Mouse (Mus musculus) stomach, embryonic 15.5 days (tissue): Measurements from ENCODE around the gene Gm21958. TPM values are rescaled to one million over a fixed set of nuclear protein-coding genes. Genes with fewer than 3 reads are reported as not detected.
A peak's percentile ranks its signal among the peaks of the same experiment; 100 is the strongest.

ENCODE experiments used
- ATAC-seq: fragments of 200-750 bp; cut with Nextera tagmentation; 2 replicates; pipeline ENCODE4 v1.8.0; 2017; ENCODE audit warnings: low read depth, moderate number of reproducible peaks, moderate TSS enrichment; ENCODE audit not compliant: insufficient read depth, low FRiP score
- H3K27ac ChIP-seq: fragments of 300-500 bp; sonication (generic); 2 replicates; pipeline ENCODE4 v1.5.1; 2015; ENCODE audit warnings: mild to moderate bottlenecking, inconsistent platforms
- H3K27me3 ChIP-seq: fragments of 300-500 bp; sonication (generic); replicated peaks from 2 replicates; pipeline ENCODE4 v1.6.1; 2015; ENCODE audit warnings: inconsistent platforms
- H3K36me3 ChIP-seq: fragments of 300-500 bp; sonication (generic); 2 replicates; pipeline ENCODE4 v1.6.1; 2015; ENCODE audit warnings: inconsistent platforms
- H3K4me1 ChIP-seq: fragments of 300-500 bp; sonication (generic); 2 replicates; pipeline ENCODE4 v1.6.1; 2015; ENCODE audit warnings: inconsistent platforms
- H3K4me2 ChIP-seq: fragments of 300-500 bp; sonication (generic); 2 replicates; pipeline ENCODE4 v1.6.1; 2015; ENCODE audit warnings: mild to moderate bottlenecking, inconsistent platforms
- H3K4me3 ChIP-seq: fragments of 300-500 bp; sonication (generic); replicated peaks from 2 replicates; pipeline ENCODE4 v1.5.1; 2015; ENCODE audit warnings: inconsistent platforms
- H3K9ac ChIP-seq: fragments of 300-500 bp; sonication (generic); 2 replicates; pipeline ENCODE4 v1.6.1; 2015; ENCODE audit warnings: inconsistent platforms
- H3K9me3 ChIP-seq: fragments of 300-500 bp; sonication (generic); 2 replicates; pipeline ENCODE4 v1.6.1; 2016; ENCODE audit warnings: inconsistent platforms
- WGBS: fragments of 180-500 bp; shearing (Covaris S2); methylation state at CpG from one replicate; pipeline ENCODE4 v1.1.7; 2015; 5-methylcytosine and 5-hydroxymethylcytosine counted together
- polyA plus RNA-seq: library from polyadenylated mRNA; unstranded; fragments of >200 nt; fragmentation: Nextera tagmentation; extraction: Ambion mirVana; gene quantifications from 2 replicates; pipeline ENCODE4 v1.2.1, GENCODE M21; 2015

The Gm21958 gene
- 0.79 TPM in 1 of 2 replicates, not detected in the other for polyA plus RNA-seq

DNA sequence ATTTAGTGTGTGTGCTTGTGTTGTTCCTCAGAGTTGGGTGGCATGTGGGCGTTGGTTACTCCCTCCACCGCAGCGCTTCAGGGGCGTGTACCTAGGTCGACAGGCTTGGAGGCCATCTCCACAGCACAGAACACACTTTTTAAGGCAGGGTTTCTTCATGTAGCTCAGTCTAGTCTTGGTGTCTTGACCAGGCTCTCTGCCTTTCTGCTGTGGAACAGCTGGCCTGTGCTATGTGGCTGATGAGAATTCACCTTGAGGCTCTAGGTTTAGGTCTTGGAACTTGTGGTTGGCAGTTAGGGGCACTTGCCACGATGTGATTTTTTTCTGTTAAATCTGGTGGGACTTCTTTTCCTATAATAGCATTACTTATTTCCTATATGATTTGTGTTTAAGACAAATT is at the start of gene Gm21958:
Gene Gm21958 (minus strand): TSS at position 101 of the 400 bp plus-strand sequence.
- H3K9ac ChIP-seq, result no peak within 1 kb of the TSS
- H3K36me3 ChIP-seq, result peaks cover 50% of the 10 kb centered on the region
- no peak for ATAC-seq
- 93% methylated on average over 6 of the region's 6 CpGs for WGBS
- no peak within 1 kb of the TSS for H3K4me3 ChIP-seq
- no peaks in the 10 kb centered on the region for H3K27me3 ChIP-seq
- no peak within 1 kb of the TSS for H3K4me2 ChIP-seq
- H3K27ac ChIP-seq, result no peak within 1 kb of the TSS
- no peaks in the 10 kb centered on the region for H3K4me1 ChIP-seq
- no peaks in the 10 kb centered on the region for H3K9me3 ChIP-seq

GRCm38 (mm10) chr3:54761258-54761657 is 47.1 kb upstream of the Gm21958 start:
- Histone ChIP-seq H3K27me3 (no peaks in the 10 kb centered on the region), H3K27ac (no peak overlapping the region), H3K4me2 (no peak overlapping the region), H3K9ac (no peak overlapping the region), H3K36me3 (no peaks in the 10 kb centered on the region), H3K4me1 (peaks cover 6% of the 10 kb centered on the region; the same call in 1 of the 2 replicates), H3K4me3 (no peak overlapping the region), H3K9me3 (no peaks in the 10 kb centered on the region)
- 72% methylated on average over 1 of the region's 1 CpGs for WGBS
- no peak for ATAC-seq

- no peaks in the 10 kb centered on the region for H3K9me3 ChIP-seq
- no peak overlapping the region for H3K27ac ChIP-seq
- no peak for ATAC-seq
- 52% methylated on average over 15 of the region's 15 CpGs for WGBS
- H3K36me3 ChIP-seq, result no peaks in the 10 kb centered on the region
- H3K9ac ChIP-seq, result no peak overlapping the region
- no peaks in the 10 kb centered on the region for H3K27me3 ChIP-seq
- H3K4me1 ChIP-seq, result peaks cover 6% of the 10 kb centered on the region; the same call in 1 of the 2 replicates
- H3K4me3 ChIP-seq, result no peak overlapping the region
- no peak overlapping the region for H3K4me2 ChIP-seq
These were observed 46.4 kb upstream of the Gm21958 start for GRCm38 (mm10) chr3:54760321-54761115.

- ATAC-seq, result no peak
- Histone ChIP-seq H3K4me2 (no peak overlapping the region), H3K4me3 (no peak overlapping the region), H3K36me3 (no peaks in the 10 kb centered on the region), H3K27ac (no peak overlapping the region), H3K27me3 (no peaks in the 10 kb centered on the region), H3K9me3 (no peaks in the 10 kb centered on the region), H3K9ac (no peak overlapping the region), H3K4me1 (peaks cover 8% of the 10 kb centered on the region; the same call in 1 of the 2 replicates)
- WGBS, result 55% methylated on average over 9 of the region's 9 CpGs
These were observed 45.1 kb upstream of the Gm21958 start for GRCm38 (mm10) chr3:54759211-54759610.

DNA sequence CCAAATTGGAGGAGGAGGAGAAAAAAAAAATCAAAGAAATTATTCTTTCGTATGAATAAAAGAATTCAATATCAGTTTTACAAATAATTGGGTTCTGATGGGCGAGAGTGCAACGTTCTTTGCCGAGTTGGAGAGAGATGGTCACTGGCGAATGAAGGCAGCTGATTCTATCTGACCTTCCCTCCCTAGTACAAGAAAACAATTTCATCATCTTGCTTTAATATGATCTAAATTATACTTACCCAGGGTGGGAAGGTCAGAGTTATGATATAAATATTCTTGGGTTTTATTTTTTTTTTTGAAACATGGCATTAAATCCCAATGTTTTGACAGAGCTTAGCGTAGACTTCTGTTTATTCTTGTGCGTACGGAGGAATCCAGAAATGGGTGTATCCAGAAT is 43.3 kb upstream of the Gm21958 start:
- Histone ChIP-seq H3K4me2 (no peak overlapping the region), H3K9ac (no peak overlapping the region), H3K9me3 (no peaks in the 10 kb centered on the region), H3K27me3 (no peaks in the 10 kb centered on the region), H3K27ac (no peak overlapping the region), H3K4me3 (no peak overlapping the region), H3K4me1 (0 out of 2 replicates have a peak, but pooled peaks cover 3% of the 10 kb centered on the region), H3K36me3 (no peaks in the 10 kb centered on the region)
- no peak for ATAC-seq
- 59% methylated on average over 8 of the region's 8 CpGs for WGBS

DNA sequence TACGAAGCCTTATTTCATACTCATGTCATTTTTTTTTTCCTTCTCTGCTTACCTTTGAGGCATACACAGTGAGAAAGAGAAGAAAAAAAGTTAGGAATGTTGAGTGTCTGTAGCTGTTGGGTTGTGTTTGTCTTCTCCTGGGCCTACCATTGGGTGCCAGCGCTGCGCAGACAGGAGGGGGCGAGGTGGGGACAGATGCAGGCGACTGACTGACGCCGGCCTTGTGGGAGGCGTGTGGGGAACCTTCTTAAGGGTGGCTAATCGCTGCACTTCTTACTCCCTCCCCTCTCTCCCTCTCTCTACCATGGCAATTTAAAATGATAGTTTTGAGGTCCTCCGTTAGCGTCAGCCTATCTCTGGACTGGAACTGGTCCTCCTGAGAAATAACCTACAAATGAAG is 41.9 kb upstream of the Gm21958 start:
- ATAC-seq, result no peak; the same call in 1 of the 2 replicates
- H3K36me3 ChIP-seq, result peaks cover 6% of the 10 kb centered on the region; the same call in 1 of the 2 replicates
- no peaks in the 10 kb centered on the region for H3K27me3 ChIP-seq
- peak overlapping the region; percentile 71; the same call in 1 of the 2 replicates for H3K27ac ChIP-seq
- H3K4me2 ChIP-seq, result peak overlapping the region; percentile 98
- peak overlapping the region; percentile 69 for H3K4me3 ChIP-seq
- 2% methylated on average over 11 of the region's 11 CpGs for WGBS
- peak overlapping the region; percentile 69; the same call in 1 of the 2 replicates for H3K9ac ChIP-seq
- H3K9me3 ChIP-seq, result no peaks in the 10 kb centered on the region
- H3K4me1 ChIP-seq, result 0 out of 2 replicates have a peak, but pooled peaks cover 3% of the 10 kb centered on the region

DNA sequence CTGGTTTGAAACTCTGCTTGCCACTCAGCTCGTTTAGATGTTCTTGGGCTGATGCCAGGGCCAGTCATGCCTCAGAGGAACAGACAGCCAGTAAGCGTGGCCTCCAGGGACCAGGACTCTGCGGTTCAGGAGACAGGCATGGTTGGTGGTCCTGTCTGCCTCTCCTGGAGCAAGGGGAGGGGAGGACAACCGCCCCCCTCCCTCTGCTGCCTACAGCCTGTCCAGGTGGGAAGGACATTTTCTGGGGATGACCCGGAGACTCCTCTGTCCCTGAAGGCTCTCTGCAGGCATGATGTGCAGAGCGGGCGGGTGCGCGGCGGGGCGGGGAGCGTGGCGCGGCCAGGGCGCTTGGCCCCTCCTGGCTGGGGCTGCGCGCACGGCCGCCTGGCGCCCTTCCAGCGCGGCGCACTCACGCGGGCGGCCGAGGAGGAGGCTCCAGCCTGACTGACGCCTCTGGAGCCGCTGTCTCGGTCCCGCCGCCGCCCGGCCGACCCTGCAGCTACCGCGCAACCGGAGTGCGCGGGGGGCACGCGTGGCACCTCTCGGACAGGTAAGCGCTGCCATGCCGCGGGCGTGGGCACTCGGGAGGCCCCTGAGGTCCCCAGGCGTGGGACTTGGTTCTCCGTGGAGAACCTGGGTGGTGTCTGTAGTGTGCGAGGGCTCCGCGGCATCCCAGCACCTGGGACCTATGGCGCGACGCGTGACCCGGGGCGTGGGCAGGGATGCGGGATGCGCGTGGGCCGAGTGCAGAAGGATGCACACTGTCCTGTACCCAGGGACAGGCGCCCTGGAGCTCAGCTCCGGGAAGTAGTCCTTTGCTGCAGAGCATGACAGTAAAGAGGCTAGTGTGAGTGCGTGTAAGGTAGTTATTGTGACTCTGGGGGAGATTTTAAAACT is 41.2 kb upstream of the Gm21958 start, which contains the start of gene Smad9:
Gene Smad9 (plus strand): TSS at position 438 of the 897 bp plus-strand sequence.
- H3K27me3 ChIP-seq, result no peaks in the 10 kb centered on the region
- peak; percentile 82 for ATAC-seq
- H3K9ac ChIP-seq, result peak within 1 kb of the TSS; percentile 69
- H3K4me3 ChIP-seq, result peak within 1 kb of the TSS; percentile 69
- no peaks in the 10 kb centered on the region for H3K9me3 ChIP-seq
- under 1% methylated on average over 63 of the region's 66 CpGs for WGBS
- 0 out of 2 replicates have a peak, but pooled peaks cover 3% of the 10 kb centered on the region for H3K4me1 ChIP-seq
- peaks cover 10% of the 10 kb centered on the region for H3K36me3 ChIP-seq
- H3K4me2 ChIP-seq, result peak within 1 kb of the TSS; percentile 98
- H3K27ac ChIP-seq, result peak within 1 kb of the TSS; percentile 71

DNA sequence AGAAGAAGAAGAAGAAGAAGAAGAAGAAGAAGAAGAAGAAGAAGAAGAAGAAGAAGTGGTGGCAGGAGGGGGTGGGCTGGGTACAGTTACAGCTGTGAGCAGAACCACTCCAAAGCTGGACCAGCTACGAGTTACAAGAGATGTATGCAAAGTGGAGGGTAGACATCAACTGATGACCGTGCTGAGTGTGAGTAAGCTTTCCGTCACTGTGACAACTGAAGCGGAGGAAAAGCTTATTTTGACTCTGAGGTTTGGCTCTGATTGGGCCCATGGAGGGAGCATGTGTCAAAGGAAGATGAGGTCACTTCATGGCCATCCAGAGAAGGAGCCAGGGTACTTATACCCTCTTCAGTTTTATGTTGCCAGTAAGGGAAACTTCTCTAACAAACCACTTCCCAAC is 39.3 kb upstream of the Gm21958 start:
- Histone ChIP-seq H3K9ac (no peak overlapping the region), H3K27me3 (no peaks in the 10 kb centered on the region), H3K4me1 (0 out of 2 replicates have a peak, but pooled peaks cover 3% of the 10 kb centered on the region), H3K36me3 (peaks cover 27% of the 10 kb centered on the region), H3K4me2 (no peak overlapping the region), H3K4me3 (no peak overlapping the region), H3K27ac (no peak overlapping the region), H3K9me3 (no peaks in the 10 kb centered on the region)
- WGBS, result 68% methylated on average over 4 of the region's 4 CpGs
- no peak for ATAC-seq

DNA sequence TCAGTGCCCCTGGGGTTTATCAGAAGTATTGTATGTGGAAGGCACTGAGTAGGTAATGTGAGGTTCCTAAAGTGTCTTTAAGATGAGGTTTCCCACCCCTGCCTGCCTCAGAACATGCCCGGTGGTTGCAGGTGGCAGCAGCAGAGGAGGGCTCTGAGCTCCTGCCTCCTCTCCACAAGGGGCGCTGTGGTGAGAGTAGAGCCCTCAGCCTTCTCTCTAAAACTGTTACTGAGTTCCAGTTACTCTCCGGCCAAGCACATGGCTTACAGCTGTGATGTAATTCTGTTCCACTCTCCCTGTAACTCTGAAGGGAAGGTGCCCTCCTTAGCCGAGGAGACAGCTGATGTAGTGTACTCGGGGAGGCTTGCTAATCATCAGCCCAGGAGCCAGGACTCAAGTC is 31.6 kb upstream of the Gm21958 start:
- ATAC-seq, result no peak
- 60% methylated on average over 5 of the region's 5 CpGs for WGBS

GRCm38 (mm10) chr3:54741965-54742364 is 27.8 kb upstream of the Gm21958 start:
- Histone ChIP-seq H3K4me3 (no peak overlapping the region), H3K27ac (no peak overlapping the region), H3K4me1 (no peaks in the 10 kb centered on the region), H3K27me3 (no peaks in the 10 kb centered on the region), H3K4me2 (no peak overlapping the region), H3K9me3 (no peaks in the 10 kb centered on the region), H3K9ac (no peak overlapping the region), H3K36me3 (peaks cover 63% of the 10 kb centered on the region)
- ATAC-seq, result no peak
- WGBS, result 95% methylated on average over 11 of the region's 11 CpGs

More for the DNA sequence above, 31.6 kb upstream of the Gm21958 start:
- H3K4me2 ChIP-seq, result no peak overlapping the region
- no peaks in the 10 kb centered on the region for H3K27me3 ChIP-seq
- H3K4me1 ChIP-seq, result no peaks in the 10 kb centered on the region
- H3K27ac ChIP-seq, result no peak overlapping the region
- H3K9me3 ChIP-seq, result no peaks in the 10 kb centered on the region
- no peak overlapping the region for H3K9ac ChIP-seq
- no peak overlapping the region for H3K4me3 ChIP-seq
- H3K36me3 ChIP-seq, result peaks cover 87% of the 10 kb centered on the region

DNA sequence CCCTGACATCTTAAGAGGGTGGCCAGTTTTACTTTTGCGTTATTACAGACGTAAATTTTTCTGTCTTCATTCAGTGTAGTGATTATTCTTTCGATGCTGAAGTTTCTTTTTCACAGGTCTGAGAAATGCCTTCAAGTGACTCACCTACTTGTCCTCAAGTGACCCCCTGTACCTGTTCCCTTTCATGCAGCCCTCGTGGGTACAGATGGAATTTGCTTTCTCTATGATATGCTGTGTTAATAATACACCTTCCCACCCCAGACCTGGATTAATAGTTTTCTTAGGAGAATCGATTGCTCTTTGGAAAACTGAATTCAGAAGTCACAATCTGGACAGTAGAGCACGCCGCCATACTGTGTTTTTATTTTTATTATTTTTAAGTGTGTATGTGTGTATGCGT is 23.2 kb upstream of the Gm21958 start:
- Histone ChIP-seq H3K36me3 (peaks cover 21% of the 10 kb centered on the region), H3K27ac (no peak overlapping the region), H3K9ac (no peak overlapping the region), H3K27me3 (no peaks in the 10 kb centered on the region), H3K4me2 (no peak overlapping the region), H3K4me3 (no peak overlapping the region), H3K4me1 (0 out of 2 replicates have a peak, but pooled peaks cover 2% of the 10 kb centered on the region), H3K9me3 (no peaks in the 10 kb centered on the region)
- ATAC-seq, result no peak
- 91% methylated on average over 8 of the region's 8 CpGs for WGBS
